Mouse (Mus musculus): ENCODE results near the gene Thra.

Thra gene

DNA sequence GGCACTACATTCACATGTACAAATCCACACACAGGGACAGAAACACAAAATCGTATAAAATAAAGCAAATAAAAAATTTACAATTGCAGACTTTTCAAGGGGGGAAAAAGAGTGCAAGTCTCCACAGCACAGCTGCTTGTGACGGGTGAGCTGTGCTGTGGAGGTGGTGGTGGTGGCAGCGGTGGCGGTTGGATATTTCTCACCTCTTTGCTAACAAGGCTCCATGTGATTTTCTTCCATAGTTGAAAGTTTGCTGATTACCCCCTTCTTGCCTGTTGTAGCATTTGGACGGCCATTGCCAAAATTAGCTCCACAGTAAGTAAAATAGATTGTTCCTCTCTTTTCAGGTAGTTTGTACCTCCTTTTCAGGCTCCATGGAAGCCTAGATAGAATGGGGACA, 64.2 kb downstream of the Thra start, which contains the start of gene Casc3:
Casc3 (plus strand) TSS at position 301 of the 400 bp plus-strand sequence.
- DNase-seq: no peak

DNA sequence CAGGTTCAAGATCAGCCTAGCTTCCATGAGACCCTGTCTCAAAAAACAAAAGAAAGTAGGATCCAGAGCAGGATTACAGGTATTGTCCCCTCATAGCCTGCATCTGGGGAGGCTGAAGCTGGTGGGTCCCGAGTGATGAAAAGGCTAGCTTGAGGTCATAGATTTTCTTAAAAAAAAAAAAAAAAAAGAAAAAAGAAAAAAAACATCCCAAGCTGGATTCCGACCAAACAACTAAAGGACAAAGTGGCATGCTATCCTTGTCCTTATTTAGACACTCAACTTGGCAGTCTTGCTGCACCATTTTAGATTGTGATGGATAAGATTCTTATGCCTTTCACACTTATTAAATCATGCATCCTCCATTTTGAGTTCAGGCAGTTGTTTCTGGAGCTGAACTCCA, 68.0 kb downstream of the Thra start:
- no peak for DNase-seq

DNA sequence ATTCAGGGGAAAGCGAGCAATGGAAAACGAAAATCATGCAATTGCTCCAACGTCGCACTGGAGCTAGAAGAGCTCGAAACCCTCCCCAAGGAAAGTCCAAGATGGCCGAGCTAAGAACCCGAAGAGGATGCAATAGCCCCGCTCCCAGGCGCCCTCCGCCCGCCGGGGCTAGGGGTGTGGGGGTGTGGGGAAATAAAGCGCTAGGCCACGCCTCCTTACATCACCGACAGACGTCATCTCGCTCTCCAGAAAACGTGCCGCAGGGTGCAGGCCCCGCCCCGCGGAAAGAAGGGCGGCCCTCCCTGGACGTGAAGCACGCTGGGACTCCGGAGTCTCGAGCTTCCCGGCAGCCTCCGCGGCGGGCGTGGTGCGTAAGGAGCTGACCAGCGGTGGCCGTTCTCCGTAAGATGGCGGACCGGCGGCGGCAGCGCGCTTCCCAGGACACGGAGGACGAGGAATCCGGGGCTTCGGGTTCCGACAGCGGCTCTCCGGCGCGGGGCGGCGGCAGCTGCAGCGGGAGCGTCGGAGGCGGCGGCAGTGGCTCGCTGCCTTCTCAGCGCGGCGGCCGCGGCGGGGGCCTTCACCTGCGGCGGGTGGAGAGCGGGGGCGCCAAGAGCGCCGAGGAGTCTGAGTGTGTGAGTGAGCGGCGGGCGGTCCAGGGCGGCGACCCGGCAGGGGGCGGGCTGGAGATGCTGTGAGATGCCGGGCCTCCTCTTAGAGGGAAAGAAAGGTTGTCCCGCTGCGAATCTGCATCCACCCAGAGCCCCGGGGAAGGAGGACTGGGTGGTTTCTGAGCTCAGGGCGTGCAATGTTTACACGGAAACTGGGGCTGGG, 69.2 kb downstream of the Thra start:
- peak; percentile 99 for DNase-seq

DNA sequence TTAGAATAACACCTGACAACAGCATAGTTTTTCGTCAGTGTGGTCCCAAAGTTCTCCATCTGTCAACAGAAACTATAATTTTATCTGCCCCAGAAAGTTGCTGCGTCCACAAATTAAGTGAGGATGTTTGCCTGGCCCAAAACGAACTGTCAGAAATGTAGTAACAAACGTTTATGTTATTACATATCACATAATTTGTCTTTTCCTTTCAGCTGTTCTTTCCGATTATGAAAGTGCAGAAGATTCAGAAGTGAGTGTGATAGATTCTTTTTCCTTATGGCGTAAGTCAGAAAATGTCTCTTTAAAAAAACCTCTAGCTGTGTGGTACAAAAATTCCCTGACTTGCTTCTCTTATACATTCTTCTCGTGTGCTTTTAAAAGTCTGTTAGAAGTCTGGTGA, 70.2 kb downstream of the Thra start:
- DNase-seq: no peak

DNA sequence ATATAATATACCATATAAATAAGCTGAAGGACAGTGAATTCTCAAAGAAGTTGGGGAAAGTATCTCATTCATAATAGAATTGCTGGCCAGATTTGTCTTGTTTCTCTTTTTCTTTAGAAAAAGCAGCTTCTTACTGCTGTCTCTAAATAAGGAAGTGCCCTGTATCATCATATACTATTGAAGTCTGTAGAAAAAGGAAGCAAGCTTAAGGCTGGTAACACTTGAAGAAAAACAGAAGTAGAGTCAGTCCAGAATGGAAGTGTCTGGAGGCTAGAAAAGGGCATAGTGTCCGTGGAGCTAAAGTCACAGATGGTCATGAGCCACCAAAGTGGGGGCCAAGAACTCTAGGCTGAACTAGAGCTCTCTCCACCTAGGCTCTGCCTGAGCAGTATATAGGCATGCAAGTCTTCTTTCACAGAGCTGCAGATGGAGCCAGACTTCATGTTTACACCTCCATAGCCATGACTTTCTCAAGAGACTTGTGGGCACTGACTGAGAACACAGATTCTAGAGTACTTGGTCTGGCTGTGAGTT, 76.3 kb downstream of the Thra start:
- DNase-seq: no peak

Measured in cerebellum, adult 8-10 months (tissue).